Mouse (Mus musculus): ENCODE measurements around the gene Bcl2l15.
"Not testable (repeated sequence)": the region's sequence is repeated elsewhere in the genome, so short reads cannot be mapped to it uniquely, and the experiment has no call there.

Bcl2l15 gene

GRCm38 (mm10) chr3:103831146-103831545 is 1.3 kb upstream of the Bcl2l15 start:
- DNase-seq (ENCODE audit: low spot score): no peak

GRCm38 (mm10) chr3:103834001-103834400 is 1.6 kb downstream of the Bcl2l15 start:
- no peak for DNase-seq (ENCODE audit: low spot score)

GRCm38 (mm10) chr3:103835272-103835950 is 3.0 kb downstream of the Bcl2l15 start:
- no peak for DNase-seq (ENCODE audit: low spot score)

GRCm38 (mm10) chr3:103835951-103836310 is 3.5 kb downstream of the Bcl2l15 start:
- DNase-seq (ENCODE audit: low spot score): no peak

- no peak for DNase-seq (ENCODE audit: low spot score)
Observed at GRCm38 (mm10) chr3:103836453-103836852, 4.1 kb downstream of the Bcl2l15 start.

GRCm38 (mm10) chr3:103839711-103840110 is 7.3 kb downstream of the Bcl2l15 start:
- DNase-seq (ENCODE audit: low spot score): no peak

- DNase-seq (ENCODE audit: low spot score): not testable (repeated sequence)
Observed at GRCm38 (mm10) chr3:103840195-103840594, 7.8 kb downstream of the Bcl2l15 start.

- DNase-seq (ENCODE audit: low spot score): not testable (repeated sequence)
Observed at GRCm38 (mm10) chr3:103840946-103841345, 8.5 kb downstream of the Bcl2l15 start.

GRCm38 (mm10) chr3:103850644-103851363 is 18.4 kb downstream of the Bcl2l15 start:
- DNase-seq (ENCODE audit: low spot score): no peak

GRCm38 (mm10) chr3:103851481-103851880 is 19.1 kb downstream of the Bcl2l15 start:
- DNase-seq (ENCODE audit: low spot score): no peak

- no peak for DNase-seq (ENCODE audit: low spot score)
Observed at GRCm38 (mm10) chr3:103851882-103852281, 19.5 kb downstream of the Bcl2l15 start.

GRCm38 (mm10) chr3:103852565-103853299 is 20.3 kb downstream of the Bcl2l15 start:
- peak; percentile 31 for DNase-seq (ENCODE audit: low spot score)

- DNase-seq (ENCODE audit: low spot score): no peak
Observed at GRCm38 (mm10) chr3:103853804-103854203, 21.4 kb downstream of the Bcl2l15 start.

GRCm38 (mm10) chr3:103857036-103857805 is 24.8 kb downstream of the Bcl2l15 start:
- no peak for DNase-seq (ENCODE audit: low spot score)

GRCm38 (mm10) chr3:103857977-103858563 is 25.7 kb downstream of the Bcl2l15 start:
- DNase-seq (ENCODE audit: low spot score): no peak

GRCm38 (mm10) chr3:103858881-103859801 is 26.7 kb downstream of the Bcl2l15 start, which contains the start of gene Ptpn22:
Gene Ptpn22 (plus strand): TSS chr3:103859795.
- no peak for DNase-seq (ENCODE audit: low spot score)

- DNase-seq (ENCODE audit: low spot score): no peak
Observed at GRCm38 (mm10) chr3:103859851-103860391, 27.5 kb downstream of the Bcl2l15 start.

- DNase-seq (ENCODE audit: low spot score): no peak
Observed at GRCm38 (mm10) chr3:103862721-103863220, 30.4 kb downstream of the Bcl2l15 start.

GRCm38 (mm10) chr3:103864200-103864599 is 31.8 kb downstream of the Bcl2l15 start:
- DNase-seq (ENCODE audit: low spot score): no peak

GRCm38 (mm10) chr3:103867424-103867971 is 35.1 kb downstream of the Bcl2l15 start:
- no peak for DNase-seq (ENCODE audit: low spot score)

Data from urinary bladder, postnatal 14 days (tissue).